Mouse (Mus musculus): ENCODE measurements around the gene Fgfr2. TPM values are rescaled to one million over a fixed set of nuclear protein-coding genes. Genes with fewer than 3 reads are reported as not detected.
A peak's percentile ranks its signal among the peaks of the same experiment; 100 is the strongest.

The Fgfr2 gene
- polyA plus RNA-seq, 1 experiment from 2014 or later, result 34.1 TPM

DNA sequence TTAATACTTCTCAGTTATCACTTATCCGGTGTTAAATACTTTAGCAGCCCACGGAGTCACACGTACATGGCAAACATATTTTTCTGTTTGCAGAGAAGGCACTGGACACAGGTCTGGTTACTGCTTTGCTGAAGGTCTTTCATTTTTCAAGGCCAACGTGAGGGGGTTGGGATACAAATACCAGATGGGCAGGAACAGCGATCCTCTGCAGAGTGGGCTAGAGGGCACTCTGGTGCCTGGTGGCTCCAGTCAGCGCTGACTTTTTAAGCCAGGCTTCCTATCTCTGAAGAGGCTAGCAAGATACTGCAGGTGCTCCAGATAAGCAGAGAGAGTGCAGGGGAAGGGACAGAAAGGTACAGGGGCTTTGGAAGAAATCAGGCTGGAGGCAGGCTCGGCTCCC is 2487.9 kb downstream of the Fgfr2 start:
- peaks cover 44% of the 10 kb centered on the region for H3K4me1 ChIP-seq (replicated peaks)
- no peak overlapping the region for H3K4me2 ChIP-seq
- 28% methylated on average over 7 of the region's 7 CpGs for WGBS
- no peaks in the 10 kb centered on the region for H3K9me3 ChIP-seq (replicated peaks)
- no peak overlapping the region for H3K4me3 ChIP-seq
- no peak for ATAC-seq (ENCODE audit: insufficient number of reproducible peaks, low FRiP score)
- H3K36me3 ChIP-seq, result no peaks in the 10 kb centered on the region
- no peak overlapping the region for H3K27ac ChIP-seq (ENCODE audit: poor library complexity, severe bottlenecking)
- H3K27me3 ChIP-seq (replicated peaks), result no peaks in the 10 kb centered on the region
- no peak overlapping the region for H3K9ac ChIP-seq

- Histone ChIP-seq H3K4me3 (no peak overlapping the region), H3K36me3 (no peaks in the 10 kb centered on the region), H3K9ac (no peak overlapping the region), H3K4me1 (replicated peaks) (peaks cover 46% of the 10 kb centered on the region), H3K27ac (ENCODE audit: poor library complexity, severe bottlenecking) (no peak overlapping the region), H3K27me3 (replicated peaks) (no peaks in the 10 kb centered on the region), H3K4me2 (no peak overlapping the region), H3K9me3 (replicated peaks) (no peaks in the 10 kb centered on the region)
- no peak for ATAC-seq (ENCODE audit: insufficient number of reproducible peaks, low FRiP score)
- WGBS, result 82% methylated on average over 4 of the region's 4 CpGs
These were observed 2488.8 kb downstream of the Fgfr2 start for GRCm38 (mm10) chr7:130634259-130634871.

DNA sequence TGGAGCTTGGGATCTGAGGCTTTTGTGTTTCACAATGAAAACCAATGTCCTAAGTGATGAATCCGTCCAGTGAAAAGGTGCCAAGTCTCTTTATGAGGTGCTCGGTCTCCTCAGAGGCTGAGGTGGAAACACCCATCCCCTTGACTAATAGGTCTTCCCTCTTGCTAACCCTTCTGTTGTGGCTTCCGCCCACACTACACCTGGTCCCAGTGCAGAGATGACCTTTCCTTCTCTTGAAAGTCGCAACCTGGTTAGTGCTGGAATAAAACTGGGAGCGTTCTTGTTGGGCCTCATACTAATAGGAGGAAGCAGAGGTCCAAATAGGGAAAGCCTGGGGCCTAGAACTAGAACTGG is 2490.8 kb downstream of the Fgfr2 start:
- ATAC-seq (ENCODE audit: insufficient number of reproducible peaks, low FRiP score), result no peak
- 91% methylated on average over 5 of the region's 5 CpGs for WGBS
- no peak overlapping the region for H3K27ac ChIP-seq (ENCODE audit: poor library complexity, severe bottlenecking)

GRCm38 (mm10) chr7:130631553-130632378 is 2491.4 kb downstream of the Fgfr2 start:
- peak overlapping the region; percentile 29; the same call in 1 of the 2 replicates for H3K27ac ChIP-seq (ENCODE audit: poor library complexity, severe bottlenecking)
- no peak overlapping the region for H3K9ac ChIP-seq
- H3K27me3 ChIP-seq (replicated peaks), result no peaks in the 10 kb centered on the region
- no peaks in the 10 kb centered on the region for H3K36me3 ChIP-seq
- no peak overlapping the region for H3K4me3 ChIP-seq
- H3K4me2 ChIP-seq, result no peak overlapping the region; the same call in 1 of the 2 replicates
- ATAC-seq (ENCODE audit: insufficient number of reproducible peaks, low FRiP score), result no peak
- WGBS, result 50% methylated on average over 22 of the region's 22 CpGs
- no peaks in the 10 kb centered on the region for H3K9me3 ChIP-seq (replicated peaks)
- H3K4me1 ChIP-seq (replicated peaks), result peaks cover 49% of the 10 kb centered on the region

More for the DNA sequence above, 2490.8 kb downstream of the Fgfr2 start:
- Histone ChIP-seq H3K4me3 (no peak overlapping the region), H3K9ac (no peak overlapping the region), H3K4me2 (no peak overlapping the region), H3K36me3 (no peaks in the 10 kb centered on the region), H3K9me3 (replicated peaks) (no peaks in the 10 kb centered on the region), H3K4me1 (replicated peaks) (peaks cover 52% of the 10 kb centered on the region), H3K27me3 (replicated peaks) (no peaks in the 10 kb centered on the region)

- H3K27me3 ChIP-seq (replicated peaks), result no peaks in the 10 kb centered on the region
- H3K36me3 ChIP-seq, result no peaks in the 10 kb centered on the region
- no peak for ATAC-seq (ENCODE audit: insufficient number of reproducible peaks, low FRiP score)
- H3K4me2 ChIP-seq, result no peak overlapping the region
- peaks cover 56% of the 10 kb centered on the region for H3K4me1 ChIP-seq (replicated peaks)
- no peaks in the 10 kb centered on the region for H3K9me3 ChIP-seq (replicated peaks)
- H3K4me3 ChIP-seq, result no peak overlapping the region
- H3K9ac ChIP-seq, result no peak overlapping the region
- no peak overlapping the region for H3K27ac ChIP-seq (ENCODE audit: poor library complexity, severe bottlenecking)
- 82% methylated on average over 3 of the region's 3 CpGs for WGBS
These were observed 2492.2 kb downstream of the Fgfr2 start for GRCm38 (mm10) chr7:130630956-130631355.

- WGBS, result 89% methylated on average over 7 of the region's 7 CpGs
- H3K4me3 ChIP-seq, result no peak overlapping the region
- H3K36me3 ChIP-seq, result no peaks in the 10 kb centered on the region
- no peaks in the 10 kb centered on the region for H3K9me3 ChIP-seq (replicated peaks)
- H3K27me3 ChIP-seq (replicated peaks), result no peaks in the 10 kb centered on the region; the same call in 1 of the 2 replicates
- H3K4me2 ChIP-seq, result no peak overlapping the region
- H3K9ac ChIP-seq, result no peak overlapping the region
- H3K4me1 ChIP-seq (replicated peaks), result peaks cover 54% of the 10 kb centered on the region
- ATAC-seq (ENCODE audit: insufficient number of reproducible peaks, low FRiP score), result no peak
- no peak overlapping the region for H3K27ac ChIP-seq (ENCODE audit: poor library complexity, severe bottlenecking)
These were observed 2493.2 kb downstream of the Fgfr2 start for GRCm38 (mm10) chr7:130629999-130630398.

GRCm38 (mm10) chr7:130628601-130629000 is 2494.5 kb downstream of the Fgfr2 start:
- Histone ChIP-seq H3K9ac (no peak overlapping the region), H3K27ac (ENCODE audit: poor library complexity, severe bottlenecking) (peak overlapping the region; percentile 69), H3K4me1 (replicated peaks) (peaks cover 47% of the 10 kb centered on the region), H3K27me3 (replicated peaks) (peaks cover 6% of the 10 kb centered on the region), H3K4me3 (no peak overlapping the region), H3K9me3 (replicated peaks) (no peaks in the 10 kb centered on the region), H3K4me2 (no peak overlapping the region), H3K36me3 (no peaks in the 10 kb centered on the region)
- 32% methylated on average over 1 of the region's 1 CpGs for WGBS
- no peak for ATAC-seq (ENCODE audit: insufficient number of reproducible peaks, low FRiP score)

DNA sequence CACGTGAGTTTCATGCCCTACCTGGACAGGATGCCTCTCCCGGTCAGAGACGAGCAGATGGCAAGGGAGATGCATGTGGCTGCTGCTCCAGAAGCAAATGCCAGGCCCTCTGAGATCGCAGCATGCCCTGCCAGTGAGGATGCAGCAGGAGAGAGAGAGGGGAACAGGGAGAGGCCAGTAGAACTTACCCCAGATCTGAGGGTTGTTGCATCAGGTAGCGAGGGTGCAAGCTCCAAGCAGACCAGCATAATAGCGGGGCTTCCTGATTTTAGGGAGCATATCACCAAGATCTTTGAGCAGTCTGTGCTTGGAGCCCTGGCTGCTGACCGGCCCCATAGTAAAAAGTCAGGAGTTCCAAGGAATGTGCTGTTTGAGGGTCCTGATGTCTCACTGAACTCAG is 2497.8 kb downstream of the Fgfr2 start:
- 75% methylated on average over 7 of the region's 7 CpGs for WGBS
- Histone ChIP-seq H3K27ac (ENCODE audit: poor library complexity, severe bottlenecking) (no peak overlapping the region), H3K27me3 (replicated peaks) (peaks cover 9% of the 10 kb centered on the region), H3K36me3 (no peaks in the 10 kb centered on the region), H3K4me1 (replicated peaks) (peaks cover 45% of the 10 kb centered on the region), H3K4me3 (no peak overlapping the region), H3K9ac (no peak overlapping the region), H3K9me3 (replicated peaks) (no peaks in the 10 kb centered on the region), H3K4me2 (no peak overlapping the region)
- ATAC-seq (ENCODE audit: insufficient number of reproducible peaks, low FRiP score), result no peak

- WGBS, result 91% methylated on average over 9 of the region's 9 CpGs
- H3K27me3 ChIP-seq (replicated peaks), result peaks cover 9% of the 10 kb centered on the region
- ATAC-seq (ENCODE audit: insufficient number of reproducible peaks, low FRiP score), result no peak
- H3K4me3 ChIP-seq, result no peak overlapping the region
- no peak overlapping the region for H3K4me2 ChIP-seq
- no peak overlapping the region for H3K27ac ChIP-seq (ENCODE audit: poor library complexity, severe bottlenecking)
- H3K36me3 ChIP-seq, result no peaks in the 10 kb centered on the region
- H3K4me1 ChIP-seq (replicated peaks), result peaks cover 42% of the 10 kb centered on the region
- no peaks in the 10 kb centered on the region for H3K9me3 ChIP-seq (replicated peaks)
- no peak overlapping the region for H3K9ac ChIP-seq
These were observed 2498.9 kb downstream of the Fgfr2 start for GRCm38 (mm10) chr7:130624299-130624698.

- Histone ChIP-seq H3K9me3 (replicated peaks) (no peaks in the 10 kb centered on the region), H3K27ac (ENCODE audit: poor library complexity, severe bottlenecking) (no peak overlapping the region), H3K9ac (no peak overlapping the region), H3K4me3 (no peak overlapping the region), H3K36me3 (no peaks in the 10 kb centered on the region), H3K4me1 (replicated peaks) (peaks cover 28% of the 10 kb centered on the region), H3K27me3 (replicated peaks) (peaks cover 9% of the 10 kb centered on the region), H3K4me2 (no peak overlapping the region)
- no peak for ATAC-seq (ENCODE audit: insufficient number of reproducible peaks, low FRiP score)
- 81% methylated on average over 4 of the region's 4 CpGs for WGBS
These were observed 2500.8 kb downstream of the Fgfr2 start for GRCm38 (mm10) chr7:130622359-130622758.

DNA sequence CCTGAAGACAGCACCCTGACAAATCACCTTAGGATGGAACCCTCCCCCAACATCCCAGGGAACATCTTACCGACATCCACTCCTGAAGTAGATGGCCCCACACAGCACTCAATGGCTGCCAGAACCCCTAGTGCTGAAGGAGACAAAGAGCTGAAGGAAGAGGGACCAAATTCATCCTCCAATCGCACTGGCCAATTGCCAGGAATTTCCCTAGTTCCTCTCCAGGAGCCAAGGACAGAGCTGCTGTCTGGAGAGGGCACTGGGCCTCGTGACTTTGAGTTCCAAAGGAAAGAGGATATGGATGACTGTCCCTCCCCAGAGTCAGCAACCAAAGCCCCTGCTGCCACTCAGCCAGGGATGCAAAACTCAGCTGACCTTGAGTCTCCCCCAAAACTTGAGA is 2501.2 kb downstream of the Fgfr2 start:
- Histone ChIP-seq H3K27me3 (replicated peaks) (peaks cover 9% of the 10 kb centered on the region), H3K4me2 (no peak overlapping the region), H3K4me3 (no peak overlapping the region), H3K9me3 (replicated peaks) (no peaks in the 10 kb centered on the region), H3K36me3 (no peaks in the 10 kb centered on the region), H3K9ac (no peak overlapping the region), H3K4me1 (replicated peaks) (peaks cover 27% of the 10 kb centered on the region), H3K27ac (ENCODE audit: poor library complexity, severe bottlenecking) (no peak overlapping the region)
- no peak for ATAC-seq (ENCODE audit: insufficient number of reproducible peaks, low FRiP score)
- 51% methylated on average over 3 of the region's 3 CpGs for WGBS
